Mouse (Mus musculus): ENCODE results near the gene Polk.

- TF ChIP-seq CTCF (IDR thresholded peaks at IDR 0.05; ENCODE audit: extremely low read depth, insufficient read length, insufficient replicate concordance, low read depth, low read length) (no peak), POLR2A (IDR thresholded peaks at IDR 0.05; ENCODE audit: low read depth, low read length) (no peak)
These were observed 4.9 kb upstream of the Polk start for GRCm38 (mm10) chr13:96547250-96547649.

All from small intestine, adult 2 months (tissue).